Mouse (Mus musculus) spleen, postnatal 14 days (tissue): ENCODE measurements around the gene Zdhhc16.

Experiments
- DNase-seq, 2 experiments: peaks; one replicate each; pipeline ENCODE4 v3.0.0; 2021 to 2022; ENCODE audit warnings: low spot score in 2 of 2

Gene Zdhhc16

DNA sequence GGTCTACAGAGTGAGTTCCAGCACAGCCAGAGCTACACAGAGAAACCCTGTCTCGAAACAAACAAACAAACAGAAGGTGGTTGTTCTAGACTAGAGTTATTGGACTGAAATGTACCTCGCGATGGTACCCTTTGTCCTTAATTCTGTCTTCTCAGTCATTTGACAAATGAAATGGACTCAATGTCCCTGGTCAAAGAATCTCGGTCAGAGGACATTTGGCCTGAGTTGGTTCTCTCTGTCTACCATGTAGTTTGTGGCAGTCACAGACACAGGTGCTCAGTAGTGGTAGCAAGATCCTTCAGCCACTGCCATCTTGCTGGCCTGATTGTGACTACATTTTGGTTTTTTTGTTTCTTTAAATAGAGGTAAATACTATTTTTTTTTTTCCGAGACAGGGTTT, 52.7 kb downstream of the Zdhhc16 start:
- DNase-seq, result no peak

DNA sequence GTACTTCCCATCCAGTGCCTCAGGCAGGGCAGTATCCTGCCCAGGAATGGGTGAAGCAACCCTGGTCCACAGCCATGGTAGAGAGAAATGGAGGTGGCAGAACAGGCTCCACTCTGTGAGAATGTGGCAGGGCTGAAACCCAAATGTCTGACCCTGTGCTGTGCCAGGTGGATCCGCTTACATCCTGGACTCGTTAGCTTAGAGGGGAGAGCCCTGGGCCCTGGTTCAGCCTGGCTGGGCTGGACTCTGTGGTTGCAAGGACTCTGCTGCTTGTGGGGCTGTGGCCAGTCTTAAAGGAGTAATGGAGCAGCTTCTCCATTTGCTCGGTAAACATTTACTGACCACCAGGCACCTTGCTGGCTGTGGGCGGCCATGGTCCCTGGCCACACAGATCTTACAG, 53.9 kb downstream of the Zdhhc16 start:
- DNase-seq, result no peak

DNA sequence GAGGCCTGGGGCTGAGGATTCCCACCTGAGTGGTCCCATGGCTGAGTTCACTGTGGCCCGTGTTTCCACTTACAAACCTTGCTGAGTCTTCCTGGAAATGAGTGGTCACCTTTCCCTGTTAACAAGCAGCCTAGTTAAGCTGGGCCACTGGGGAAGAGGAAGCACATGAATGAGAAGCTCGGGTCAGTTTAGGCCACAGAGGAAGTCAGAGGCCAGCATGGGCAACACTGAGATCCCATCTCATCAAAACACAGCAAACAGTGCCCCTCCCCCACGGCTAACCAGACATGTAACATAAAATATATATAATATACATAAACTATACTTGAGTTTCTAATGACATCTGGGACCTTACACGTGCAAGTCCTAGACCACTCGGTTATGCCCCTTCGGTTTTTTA, 56.5 kb downstream of the Zdhhc16 start:
- no peak for DNase-seq

DNA sequence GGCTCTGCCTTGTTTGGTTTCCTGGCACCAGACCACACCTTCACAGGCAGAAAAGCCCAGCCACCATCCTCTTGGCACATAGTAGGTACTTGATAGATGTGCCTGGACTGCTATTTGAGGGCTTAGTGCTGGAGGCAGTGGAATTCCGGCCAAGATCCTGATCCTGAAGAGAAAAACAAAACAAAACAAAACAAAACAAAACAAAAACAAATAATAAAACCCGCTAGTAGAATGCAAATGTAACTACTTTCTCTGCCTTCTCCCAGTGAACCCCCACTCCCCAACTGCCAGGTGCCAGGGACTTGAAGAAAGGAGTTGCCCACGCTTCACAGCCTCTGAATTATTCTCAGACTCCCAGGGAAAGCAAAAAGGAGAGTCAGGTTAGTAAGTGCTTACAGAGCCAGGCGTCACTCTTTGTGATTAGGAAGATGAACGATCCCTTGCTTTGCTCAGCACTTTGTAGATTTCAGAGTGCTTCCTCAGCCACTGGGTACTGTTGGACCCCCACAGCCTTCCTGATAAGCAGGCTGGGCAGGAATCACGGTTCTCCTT, 58.7 kb downstream of the Zdhhc16 start:
- DNase-seq, result no peak

DNA sequence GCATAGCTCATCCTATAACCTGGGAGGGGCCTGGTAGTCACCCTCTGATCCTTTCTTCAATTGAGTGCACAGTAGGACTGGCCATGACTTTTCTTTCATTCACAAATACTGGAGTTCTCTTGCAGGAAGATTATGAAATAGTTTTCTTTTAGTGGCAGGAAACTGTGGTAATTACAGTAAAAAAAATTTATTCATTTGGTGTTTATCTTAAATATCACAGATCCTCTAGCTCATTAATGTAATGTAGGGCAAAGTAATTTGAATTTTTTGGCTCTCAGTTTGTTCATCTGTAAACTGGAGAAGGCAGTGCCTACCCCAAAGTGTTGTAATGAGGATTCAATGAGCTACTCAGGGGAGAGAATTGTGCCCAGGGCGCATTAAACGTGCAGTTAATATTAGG, 59.7 kb downstream of the Zdhhc16 start:
- DNase-seq, result no peak

DNA sequence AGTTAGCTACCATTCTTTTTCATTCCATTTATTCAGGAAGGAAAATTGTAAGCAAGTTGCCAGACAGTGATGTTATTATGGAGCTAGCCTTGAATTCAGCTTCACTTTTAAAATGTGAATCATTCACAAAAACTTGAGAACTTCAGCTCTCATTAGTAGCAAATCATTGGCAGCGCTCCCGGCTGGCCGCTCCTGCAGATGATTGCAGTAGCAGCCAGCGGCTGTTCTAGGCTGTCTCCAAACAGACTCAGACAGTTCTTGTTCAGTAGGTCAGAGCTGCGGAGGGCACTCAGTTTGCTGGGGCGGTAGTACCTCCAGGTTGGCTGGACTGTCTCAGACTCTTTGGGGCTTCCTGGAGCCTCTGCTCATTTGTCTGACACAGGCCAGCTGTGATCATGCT, 60.2 kb downstream of the Zdhhc16 start:
- DNase-seq, result no peak
